Mouse (Mus musculus): ENCODE data around the gene Lipt2. TPM values are rescaled to one million over a fixed set of nuclear protein-coding genes. Genes with fewer than 3 reads are reported as not detected.

Gene Lipt2
- total and polyA plus RNA-seq, 3 experiments: 5.5 to 11.7 (median 10.9) TPM

DNA sequence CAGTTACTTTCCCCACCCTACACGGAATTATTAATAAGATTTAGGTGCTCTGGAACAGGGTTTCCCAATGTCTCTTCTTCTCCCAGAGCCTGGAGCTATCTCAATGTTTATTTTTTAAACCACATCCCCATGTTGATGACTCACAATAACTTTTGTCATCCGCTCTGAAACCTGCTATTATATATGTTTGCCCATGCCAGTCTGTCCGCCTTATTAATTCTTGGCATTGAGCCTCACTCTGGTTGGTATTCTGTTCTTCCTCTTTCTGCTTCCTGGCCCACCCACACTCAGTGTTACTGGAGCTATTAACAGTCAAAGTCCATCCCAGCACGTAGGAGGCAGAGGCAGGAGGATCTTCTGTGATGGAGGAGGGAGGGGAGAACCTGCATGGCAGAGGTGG lies 1.4 kb upstream of the Lipt2 start:
- H3K4me3 ChIP-seq (ENCODE audit: low read depth, low read length): no peak overlapping the region
- TF ChIP-seq GATA1 (IDR thresholded peaks at IDR 0.05; ENCODE audit: borderline replicate concordance, low read length) (no peak), GATA2 (IDR thresholded peaks at IDR 0.05; ENCODE audit: borderline replicate concordance, low read depth, low read length) (no peak), POLR2AphosphoS5 (IDR thresholded peaks at IDR 0.05; ENCODE audit: insufficient replicate concordance, low read depth, low read length) (no peak), TAL1 (conservative IDR thresholded peaks at IDR 0.05; ENCODE audit: low read depth, low read length) (no peak), CTCF (IDR thresholded peaks at IDR 0.05; ENCODE audit: low read depth, low read length) (no peak)
- DNase-seq (ENCODE audit: low spot score) (no peak), ATAC-seq (ENCODE audit: extremely low read depth, insufficient number of reproducible peaks, low FRiP score, poor library complexity, severe bottlenecking) (no peak)
- peaks cover 24% of the 10 kb centered on the region for H3K4me1 ChIP-seq (ENCODE audit: insufficient read depth, low read depth, low read length)
- H3K9me3 ChIP-seq (replicated peaks): no peaks in the 10 kb centered on the region
- H3K36me3 ChIP-seq (replicated peaks): peaks cover 15% of the 10 kb centered on the region
- peaks cover 12% of the 10 kb centered on the region for H3K27me3 ChIP-seq (ENCODE audit: insufficient read depth, low read length)

GRCm38 (mm10) chr7:100160006-100160405 lies 929 bp downstream of the Lipt2 start:
- peaks cover 24% of the 10 kb centered on the region for H3K4me1 ChIP-seq (ENCODE audit: insufficient read depth, low read depth, low read length)
- peaks cover 15% of the 10 kb centered on the region for H3K36me3 ChIP-seq (replicated peaks)
- no peak for TF ChIP-seq GATA1 (IDR thresholded peaks at IDR 0.05; ENCODE audit: borderline replicate concordance, low read length)
- TF ChIP-seq POLR2AphosphoS5 (IDR thresholded peaks at IDR 0.05; ENCODE audit: insufficient replicate concordance, low read depth, low read length): no peak
- TF ChIP-seq GATA2 (IDR thresholded peaks at IDR 0.05; ENCODE audit: borderline replicate concordance, low read depth, low read length): no peak
- no peak for TF ChIP-seq CTCF (IDR thresholded peaks at IDR 0.05; ENCODE audit: low read depth, low read length)
- TF ChIP-seq TAL1 (conservative IDR thresholded peaks at IDR 0.05; ENCODE audit: low read depth, low read length): no peak
- H3K4me3 ChIP-seq (ENCODE audit: low read depth, low read length): peak overlapping the region; percentile 92
- DNase-seq (ENCODE audit: low spot score): no peak
- peaks cover 8% of the 10 kb centered on the region for H3K27me3 ChIP-seq (ENCODE audit: insufficient read depth, low read length)
- no peaks in the 10 kb centered on the region for H3K9me3 ChIP-seq (replicated peaks)
- no peak for ATAC-seq (ENCODE audit: extremely low read depth, insufficient number of reproducible peaks, low FRiP score, poor library complexity, severe bottlenecking)

- H3K27me3 ChIP-seq (ENCODE audit: insufficient read depth, low read length): peaks cover 15% of the 10 kb centered on the region
- H3K9me3 ChIP-seq (replicated peaks): no peaks in the 10 kb centered on the region
- peaks cover 15% of the 10 kb centered on the region for H3K36me3 ChIP-seq (replicated peaks)
- DNase-seq (ENCODE audit: low spot score) (no peak), ATAC-seq (ENCODE audit: extremely low read depth, insufficient number of reproducible peaks, low FRiP score, poor library complexity, severe bottlenecking) (no peak)
- H3K4me1 ChIP-seq (ENCODE audit: insufficient read depth, low read depth, low read length): peaks cover 21% of the 10 kb centered on the region
- no peak overlapping the region for H3K4me3 ChIP-seq (ENCODE audit: low read depth, low read length)
- TF ChIP-seq TAL1 (conservative IDR thresholded peaks at IDR 0.05; ENCODE audit: low read depth, low read length) (no peak), POLR2AphosphoS5 (IDR thresholded peaks at IDR 0.05; ENCODE audit: insufficient replicate concordance, low read depth, low read length) (no peak), GATA1 (IDR thresholded peaks at IDR 0.05; ENCODE audit: borderline replicate concordance, low read length) (no peak), CTCF (IDR thresholded peaks at IDR 0.05; ENCODE audit: low read depth, low read length) (no peak), GATA2 (IDR thresholded peaks at IDR 0.05; ENCODE audit: borderline replicate concordance, low read depth, low read length) (no peak)
Observed at GRCm38 (mm10) chr7:100163506-100163905, 4.4 kb downstream of the Lipt2 start.

DNA sequence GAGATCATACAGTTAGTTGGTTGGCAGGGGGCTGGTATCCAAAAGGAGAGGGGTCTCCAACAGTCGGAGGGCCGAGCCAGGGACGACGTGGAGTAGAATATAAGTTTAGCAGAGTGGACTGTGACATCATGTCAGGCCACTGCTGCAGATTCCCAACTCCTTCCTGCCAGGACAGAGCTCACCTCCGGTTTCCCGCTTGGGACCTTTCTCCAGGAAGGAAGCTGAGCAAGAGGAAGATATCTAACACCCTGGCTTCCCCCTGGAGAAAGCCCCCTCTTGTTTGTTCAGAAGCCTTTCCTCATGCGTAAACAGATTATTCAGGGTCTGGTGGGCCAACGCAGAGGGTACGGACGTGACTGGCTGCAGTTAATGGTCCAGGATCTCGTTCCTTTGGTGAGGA lies 9.6 kb downstream of the Lipt2 start:
- Histone ChIP-seq H3K4me1 (ENCODE audit: insufficient read depth, low read depth, low read length) (peaks cover 4% of the 10 kb centered on the region), H3K4me3 (ENCODE audit: low read depth, low read length) (no peak overlapping the region), H3K27me3 (ENCODE audit: insufficient read depth, low read length) (peaks cover 19% of the 10 kb centered on the region), H3K9me3 (replicated peaks) (no peaks in the 10 kb centered on the region), H3K36me3 (replicated peaks) (no peaks in the 10 kb centered on the region)
- TF ChIP-seq CTCF (IDR thresholded peaks at IDR 0.05; ENCODE audit: low read depth, low read length) (no peak), GATA1 (IDR thresholded peaks at IDR 0.05; ENCODE audit: borderline replicate concordance, low read length) (no peak), POLR2AphosphoS5 (IDR thresholded peaks at IDR 0.05; ENCODE audit: insufficient replicate concordance, low read depth, low read length) (no peak), TAL1 (conservative IDR thresholded peaks at IDR 0.05; ENCODE audit: low read depth, low read length) (no peak), GATA2 (IDR thresholded peaks at IDR 0.05; ENCODE audit: borderline replicate concordance, low read depth, low read length) (no peak)
- DNase-seq (ENCODE audit: low spot score) (no peak), ATAC-seq (ENCODE audit: extremely low read depth, insufficient number of reproducible peaks, low FRiP score, poor library complexity, severe bottlenecking) (no peak)

DNA sequence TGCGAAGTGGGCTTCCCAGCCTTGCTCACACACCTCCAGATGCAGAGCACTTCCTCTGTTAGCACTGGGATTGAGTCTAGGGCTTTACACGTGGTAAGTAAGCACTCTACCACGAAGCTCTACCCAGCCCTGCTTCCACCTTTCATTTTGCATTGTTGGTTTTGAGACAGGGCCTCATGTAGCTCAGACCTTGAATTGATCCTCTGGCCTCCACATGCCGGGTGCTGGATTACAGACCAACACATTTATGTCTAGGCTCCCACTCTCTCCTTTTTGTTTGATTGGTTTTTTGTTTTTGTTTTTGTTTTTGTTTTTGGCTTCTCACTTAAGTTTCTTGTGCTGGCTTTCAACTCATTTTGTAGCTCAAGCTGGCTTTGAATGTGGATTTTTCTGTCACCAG lies 11.7 kb downstream of the Lipt2 start:
- TF ChIP-seq GATA1 (IDR thresholded peaks at IDR 0.05; ENCODE audit: borderline replicate concordance, low read length): no peak
- TF ChIP-seq POLR2AphosphoS5 (IDR thresholded peaks at IDR 0.05; ENCODE audit: insufficient replicate concordance, low read depth, low read length): no peak
- no peak for TF ChIP-seq CTCF (IDR thresholded peaks at IDR 0.05; ENCODE audit: low read depth, low read length)
- TF ChIP-seq TAL1 (conservative IDR thresholded peaks at IDR 0.05; ENCODE audit: low read depth, low read length): no peak
- TF ChIP-seq GATA2 (IDR thresholded peaks at IDR 0.05; ENCODE audit: borderline replicate concordance, low read depth, low read length): no peak
- Histone ChIP-seq H3K27me3 (ENCODE audit: insufficient read depth, low read length) (peaks cover 19% of the 10 kb centered on the region), H3K4me1 (ENCODE audit: insufficient read depth, low read depth, low read length) (peaks cover 11% of the 10 kb centered on the region), H3K36me3 (replicated peaks) (no peaks in the 10 kb centered on the region), H3K4me3 (ENCODE audit: low read depth, low read length) (no peak overlapping the region), H3K9me3 (replicated peaks) (no peaks in the 10 kb centered on the region)
- no peak for DNase-seq (ENCODE audit: low spot score)
- no peak for ATAC-seq (ENCODE audit: extremely low read depth, insufficient number of reproducible peaks, low FRiP score, poor library complexity, severe bottlenecking)

DNA sequence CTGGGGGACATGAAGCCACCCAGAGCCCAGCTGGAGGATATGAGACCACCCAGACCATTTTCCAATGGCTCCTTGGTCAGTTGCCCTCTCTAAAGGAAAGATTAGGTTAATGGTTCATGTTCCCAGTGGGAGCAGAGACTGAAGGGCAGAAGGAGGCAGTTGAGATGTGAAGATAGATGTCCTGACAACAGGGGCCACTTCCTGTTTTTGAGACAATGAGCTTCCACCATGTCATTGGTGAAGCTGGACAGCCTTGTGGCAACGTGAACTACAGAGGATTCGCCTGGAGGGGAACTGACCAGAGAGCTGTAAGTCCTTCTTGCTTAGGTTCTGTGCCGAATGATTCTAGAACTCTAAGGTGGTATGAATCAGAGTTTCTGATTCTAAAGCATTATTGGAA lies 17.2 kb downstream of the Lipt2 start, which contains the start of gene Kcne3:
Gene Kcne3 (plus strand): TSS at position 234 of the 400 bp plus-strand sequence.
- peak within 1 kb of the TSS; percentile 41; the same call in 1 of the 2 replicates for H3K4me3 ChIP-seq (ENCODE audit: low read depth, low read length)
- TF ChIP-seq CTCF (IDR thresholded peaks at IDR 0.05; ENCODE audit: low read depth, low read length) (no peak), GATA2 (IDR thresholded peaks at IDR 0.05; ENCODE audit: borderline replicate concordance, low read depth, low read length) (no peak), GATA1 (IDR thresholded peaks at IDR 0.05; ENCODE audit: borderline replicate concordance, low read length) (no peak), TAL1 (conservative IDR thresholded peaks at IDR 0.05; ENCODE audit: low read depth, low read length) (no peak), POLR2AphosphoS5 (IDR thresholded peaks at IDR 0.05; ENCODE audit: insufficient replicate concordance, low read depth, low read length) (no peak)
- ATAC-seq (ENCODE audit: extremely low read depth, insufficient number of reproducible peaks, low FRiP score, poor library complexity, severe bottlenecking) (0 out of 2 replicates have a peak, but pooled peaks have one; percentile 29), DNase-seq (ENCODE audit: low spot score) (peak; percentile 33)
- no peaks in the 10 kb centered on the region for H3K9me3 ChIP-seq (replicated peaks)
- peaks cover 14% of the 10 kb centered on the region for H3K36me3 ChIP-seq (replicated peaks)
- H3K4me1 ChIP-seq (ENCODE audit: insufficient read depth, low read depth, low read length): peaks cover 64% of the 10 kb centered on the region
- no peaks in the 10 kb centered on the region for H3K27me3 ChIP-seq (ENCODE audit: insufficient read depth, low read length)

All from G1E (cell line).